Mouse (Mus musculus) liver, embryonic 13.5 days (tissue): ENCODE measurements at regions not wholly inside any gene's neighbourhood (a gene's known extent, or its start where the extent isn't known, plus 50 kb on each side); places are given as distances from the start of the nearest gene placed in this dataset.

Experiments
- ATAC-seq: fragments of 200-750 bp; cut with Nextera tagmentation; 2 replicates; pipeline ENCODE4 v1.8.0; 2017; ENCODE audit warnings: low read depth, mild to moderate bottlenecking, moderate number of reproducible peaks, moderate library complexity
- DNase-seq: peaks from one replicate; pipeline ENCODE4 v3.0.0; 2022
- H3K27ac ChIP-seq: fragments of 300-500 bp; sonication (generic); 2 replicates; pipeline ENCODE4 v1.5.1; 2015; ENCODE audit warnings: moderate library complexity, mild to moderate bottlenecking, inconsistent platforms
- H3K27me3 ChIP-seq: fragments of 300-500 bp; sonication (generic); 2 replicates; pipeline ENCODE4 v1.6.1; 2015; ENCODE audit warnings: mild to moderate bottlenecking, inconsistent platforms
- H3K36me3 ChIP-seq: fragments of 300-500 bp; sonication (generic); 2 replicates; pipeline ENCODE4 v1.6.1; 2015; ENCODE audit warnings: mild to moderate bottlenecking, inconsistent platforms
- H3K4me1 ChIP-seq: fragments of 300-500 bp; sonication (generic); replicated peaks from 2 replicates; pipeline ENCODE4 v1.6.1; 2015; ENCODE audit warnings: inconsistent platforms
- H3K4me2 ChIP-seq: fragments of 300-500 bp; sonication (generic); 2 replicates; pipeline ENCODE4 v1.6.1; 2015; ENCODE audit warnings: inconsistent platforms, mild to moderate bottlenecking, moderate library complexity
- H3K4me3 ChIP-seq: fragments of 300-500 bp; sonication (generic); replicated peaks from 2 replicates; pipeline ENCODE4 v1.5.1; 2015; ENCODE audit warnings: mild to moderate bottlenecking, inconsistent platforms
- H3K9ac ChIP-seq: fragments of 300-500 bp; sonication (generic); 2 replicates; pipeline ENCODE4 v1.6.1; 2015; ENCODE audit warnings: mild to moderate bottlenecking, inconsistent platforms
- H3K9me3 ChIP-seq: fragments of 300-500 bp; sonication (generic); replicated peaks from 2 replicates; pipeline ENCODE4 v1.6.1; 2016; ENCODE audit warnings: inconsistent platforms
- WGBS: fragments of 180-500 bp; shearing (Covaris S2); methylation state at CpG from one replicate; pipeline ENCODE4 v1.1.7; 2015; ENCODE audit not compliant: insufficient replicate concordance; 5-methylcytosine and 5-hydroxymethylcytosine counted together

- Histone ChIP-seq H3K9me3 (no peaks in the 10 kb centered on the region), H3K36me3 (no peaks in the 10 kb centered on the region), H3K4me3 (no peak overlapping the region), H3K9ac (no peak overlapping the region), H3K27me3 (0 out of 2 replicates have a peak, but pooled peaks cover 3% of the 10 kb centered on the region), H3K4me2 (no peak overlapping the region), H3K4me1 (no peaks in the 10 kb centered on the region), H3K27ac (no peak overlapping the region)
- no peak for ATAC-seq
- DNase-seq: no peak
- WGBS: 35% methylated on average over 6 of the region's 6 CpGs
Observed at GRCm38 (mm10) chr9:61468368-61468848, 96.2 kb downstream of the Tle3 start.
